Mouse (Mus musculus): ENCODE measurements at regions not wholly inside any gene's neighbourhood (a gene's known extent, or its start where the extent isn't known, plus 50 kb on each side); places are given as distances from the start of the nearest gene placed in this dataset.
"Not testable (repeated sequence)": the region's sequence is repeated elsewhere in the genome, so short reads cannot be mapped to it uniquely, and the experiment has no call there.

- not testable (repeated sequence) for DNase-seq (ENCODE audit: low read depth, low spot score)
These were observed 242.1 kb downstream of the Gm21863 start for GRCm38 (mm10) chr12:20196386-20196785.

DNA sequence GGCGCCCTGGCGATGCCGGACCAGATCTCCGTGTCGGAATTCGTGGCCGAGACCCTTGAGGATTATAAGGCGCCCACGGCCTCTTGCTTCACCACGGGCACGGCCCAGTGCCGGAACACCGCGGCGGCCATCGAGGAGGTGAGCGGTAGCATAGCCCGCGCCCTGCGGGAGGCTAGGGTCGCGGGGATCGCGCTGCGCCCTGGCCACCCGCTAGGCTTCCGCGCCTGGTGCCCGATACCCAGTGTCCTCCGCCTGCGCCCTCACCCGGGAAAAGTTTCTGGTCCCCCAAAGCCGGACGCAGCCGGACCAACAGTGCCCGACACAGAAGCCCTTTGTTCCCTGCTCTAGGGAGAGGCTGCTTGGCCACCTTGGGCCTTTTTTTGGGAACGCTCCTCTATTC is 242.6 kb downstream of the Gm21863 start:
- DNase-seq (ENCODE audit: low read depth, low spot score), result not testable (repeated sequence)

- DNase-seq (ENCODE audit: low read depth, low spot score), result not testable (repeated sequence)
These were observed 269.6 kb downstream of the Gm21863 start for GRCm38 (mm10) chr12:20223921-20224320.

GRCm38 (mm10) chr12:20226831-20227230 is 272.5 kb downstream of the Gm21863 start:
- DNase-seq (ENCODE audit: low read depth, low spot score), result not testable (repeated sequence)

GRCm38 (mm10) chr12:20227427-20228160 is 273.3 kb downstream of the Gm21863 start:
- DNase-seq (ENCODE audit: low read depth, low spot score), result peak; percentile 0

GRCm38 (mm10) chr12:20228321-20228999 is 274.2 kb downstream of the Gm21863 start:
- DNase-seq (ENCODE audit: low read depth, low spot score), result peak; percentile 5

DNA sequence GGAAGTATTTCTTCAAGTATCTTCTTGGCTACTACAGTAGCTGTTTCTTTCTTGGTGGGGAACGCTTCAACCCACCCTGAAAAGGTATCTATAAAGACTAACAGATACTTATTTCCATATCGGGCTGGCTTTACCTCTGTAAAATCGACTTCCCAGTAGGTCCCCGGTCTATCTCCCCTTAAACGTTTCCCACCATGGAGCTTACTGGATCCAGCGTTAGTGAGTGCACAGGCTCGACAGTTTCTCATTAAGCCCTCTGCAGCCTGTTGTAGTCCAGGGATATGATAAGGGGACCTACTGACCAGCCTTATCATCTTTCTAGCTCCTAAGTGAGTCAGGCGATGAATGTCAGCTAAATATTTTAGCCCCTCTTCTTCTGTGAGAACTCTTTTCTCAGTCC is 275.1 kb downstream of the Gm21863 start:
- peak; percentile 0 for DNase-seq (ENCODE audit: low read depth, low spot score)

- peak; percentile 3 for DNase-seq (ENCODE audit: low read depth, low spot score)
These were observed 276.0 kb downstream of the Gm21863 start for GRCm38 (mm10) chr12:20230141-20230892.

DNA sequence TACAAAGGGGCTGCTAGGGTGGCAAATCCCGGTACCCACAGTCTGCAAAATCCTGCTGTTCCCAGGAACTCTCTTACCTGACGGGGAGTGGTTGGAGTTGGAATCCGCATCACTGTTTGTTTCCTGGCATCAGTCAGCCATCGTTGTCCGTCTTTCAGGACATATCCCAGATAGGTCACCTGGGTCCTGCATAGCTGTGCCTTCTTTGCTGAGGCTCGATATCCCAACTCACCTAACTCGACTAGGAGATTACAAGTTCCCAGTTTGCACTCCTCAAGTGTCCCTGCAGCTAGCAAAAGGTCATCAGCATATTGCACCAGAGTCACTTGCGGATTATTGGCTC is 276.6 kb downstream of the Gm21863 start:
- peak; percentile 15 for DNase-seq (ENCODE audit: low read depth, low spot score)

GRCm38 (mm10) chr12:20231528-20231927 is 277.2 kb downstream of the Gm21863 start:
- DNase-seq (ENCODE audit: low read depth, low spot score), result peak; percentile 10

DNA sequence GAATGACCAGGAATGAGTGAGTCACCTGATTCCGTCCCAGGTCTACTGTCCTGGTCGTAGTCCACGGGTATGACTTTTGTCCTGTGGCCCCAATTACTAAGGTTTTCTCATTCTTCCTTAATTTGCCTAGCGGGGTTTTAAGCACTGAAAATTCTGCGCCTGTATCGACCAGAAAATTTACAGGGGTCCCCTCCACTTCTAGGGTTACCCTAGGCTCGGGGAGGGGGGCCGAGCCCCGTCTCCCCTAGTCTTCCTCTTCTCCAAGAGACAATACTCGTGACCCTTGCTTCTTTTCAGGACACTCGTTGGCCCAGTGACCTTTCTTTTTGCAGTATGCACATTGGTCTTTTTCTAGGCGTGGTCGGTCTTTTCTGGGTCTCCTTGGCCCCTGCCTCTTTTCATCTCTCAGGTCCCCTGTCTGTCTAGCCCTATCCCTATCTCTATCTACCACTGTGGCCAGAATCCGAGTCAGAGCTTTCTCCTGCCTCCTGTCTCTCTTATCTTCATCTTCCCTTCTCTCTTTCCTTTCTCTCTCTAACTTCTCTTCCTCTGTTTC is 277.8 kb downstream of the Gm21863 start:
- peak; percentile 3 for DNase-seq (ENCODE audit: low read depth, low spot score)

- DNase-seq (ENCODE audit: low read depth, low spot score), result peak; percentile 7
These were observed 278.6 kb downstream of the Gm21863 start for GRCm38 (mm10) chr12:20232746-20233453.

GRCm38 (mm10) chr12:20233454-20233831 is 279.1 kb downstream of the Gm21863 start:
- peak; percentile 7 for DNase-seq (ENCODE audit: low read depth, low spot score)

- peak; percentile 14 for DNase-seq (ENCODE audit: low read depth, low spot score)
These were observed 279.6 kb downstream of the Gm21863 start for GRCm38 (mm10) chr12:20233871-20234307.

All from skeletal muscle tissue, adult 2 months (tissue).